8 mouse cellular contexts compared by ENCODE assay signal in the genomic region with DNA sequence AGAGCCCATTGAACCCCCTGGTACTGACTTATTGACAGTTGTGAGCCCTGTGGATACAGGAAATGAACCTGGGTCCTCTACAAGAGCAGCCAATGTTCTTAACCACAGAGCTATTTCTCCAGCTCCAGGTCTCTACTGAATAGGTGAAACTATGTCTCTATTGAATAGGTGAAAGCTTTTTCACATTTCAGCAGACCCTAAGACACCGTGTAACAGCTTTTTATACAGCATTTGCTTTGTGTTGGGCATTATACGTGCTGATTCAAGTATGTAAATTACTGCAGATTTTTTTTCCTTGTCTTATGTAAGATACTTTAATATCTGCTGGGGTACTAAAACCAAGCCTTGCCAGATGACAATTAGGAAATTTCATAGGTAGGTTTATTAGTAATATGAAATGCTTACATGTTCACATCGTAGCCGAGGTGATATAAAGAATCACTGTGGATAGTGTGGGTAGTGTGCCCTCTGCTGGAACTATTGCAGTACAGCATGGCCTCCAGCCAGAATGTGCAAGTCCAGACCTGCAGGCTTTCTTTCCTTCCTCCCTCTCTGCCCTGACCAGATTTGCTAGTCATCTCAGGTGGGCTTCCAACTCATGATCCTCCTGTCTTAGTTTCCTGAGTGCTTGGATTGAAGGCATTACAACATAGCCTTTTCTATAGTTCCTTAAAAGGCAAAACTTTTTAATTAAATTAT. TPM values are rescaled to one million over a fixed set of nuclear protein-coding genes. Genes with fewer than 3 reads are reported as not detected.
A peak's percentile ranks its signal among the peaks of the same experiment; 100 is the strongest.
DNase-seq lines count a peak whose midpoint lies in the region; ATAC-seq lines count a peak whose summit lies in the region.
"Had no signal": no experiment of that assay in that cellular context is flagged by ENCODE, and none has a peak within 500 bp of the region (broad histone marks: within the 10 kb centered on the region; RNA-seq: fewer than 3 reads in every experiment).

No protein-coding gene starts in this region.

- no peak overlapping the region for H3K9ac ChIP-seq in hindbrain, embryonic 13.5 days

- no peaks in the 10 kb centered on the region for H3K36me3 ChIP-seq in hindbrain, embryonic 13.5 days

- peak; percentile 52; the same call in 1 of the 2 replicates for ATAC-seq in erythroid progenitor cell, adult 5-6 weeks (replicated peaks; ENCODE audit: low FRiP score, poor library complexity, severe bottlenecking)
- ATAC-seq in hindbrain, embryonic 13.5 days (ENCODE audit: low FRiP score): peak; percentile 69
- ATAC-seq in megakaryocyte-erythroid progenitor cell, adult 5-6 weeks (replicated peaks; ENCODE audit: low FRiP score, low TSS enrichment, poor library complexity, severe bottlenecking): peak; percentile 91

- WGBS in hindbrain, embryonic 13.5 days: 50% methylated on average over 4 of the region's 4 CpGs

- no peak overlapping the region for H3K27ac ChIP-seq in hindbrain, embryonic 13.5 days
- H3K27ac ChIP-seq: macrophage had no signal

- no peaks in the 10 kb centered on the region for H3K9me3 ChIP-seq in hindbrain, embryonic 13.5 days

- no peak overlapping the region for H3K4me2 ChIP-seq in hindbrain, embryonic 13.5 days

- no peak overlapping the region for H3K4me3 ChIP-seq in hindbrain, embryonic 13.5 days

- H3K27me3 ChIP-seq in hindbrain, embryonic 13.5 days: no peaks in the 10 kb centered on the region

- no peaks in the 10 kb centered on the region for H3K4me1 ChIP-seq in hindbrain, embryonic 13.5 days (replicated peaks)

- DNase-seq in Muller cell, postnatal 12 days (ENCODE audit: inconsistent ontology term): peak; percentile 49
- peak; percentile 88 for DNase-seq in brain, adult 2 months (ENCODE audit: low read depth, low spot score)
- peak; percentile 50 to 85 for DNase-seq in layer of hippocampus, postnatal 14 days (ENCODE audit: low spot score in 2 of 2)
- peak; percentile 80 for DNase-seq in right cerebral cortex, adult 2 months (ENCODE audit: low spot score in 2 of 2)

RNA-seq across cellular contexts. Expression of a gene that starts 37.6 kb away (rescaled TPM):
- total RNA-seq in erythroid progenitor cell, adult 5-6 weeks (2015; ENCODE audit: low replicate concordance): not detected in 2 replicates
- not detected in 2 replicates for total RNA-seq in erythroid progenitor cell, adult 5-6 weeks (2017; ENCODE audit: low replicate concordance)
- polyA plus RNA-seq in hindbrain, embryonic 13.5 days (2015; fragmentation: Nextera tagmentation; extraction: Ambion mirVana): 2.0 and 2.2 TPM in 2 replicates
- total RNA-seq in layer of hippocampus, postnatal 14 days (2021): 1 to 10 TPM; 5.3 to 6.4 TPM
- not detected in 2 replicates for total RNA-seq in megakaryocyte-erythroid progenitor cell, adult 5-6 weeks (2014; fragmentation: Nextera tagmentation)
- not detected in 2 replicates for total RNA-seq in megakaryocyte-erythroid progenitor cell, adult 5-6 weeks (2017)
- polyA plus RNA-seq: macrophage had no signal

Comparison
In these comparisons a context has a peak if more than half of its experiments do, and no peak if none do; other contexts are left out.
1. RNA of a gene that starts 37.6 kb away (total RNA-seq): 5.3 to 6.4 TPM in layer of hippocampus, postnatal 14 days; not detected in erythroid progenitor cell, adult 5-6 weeks and not detected in megakaryocyte-erythroid progenitor cell, adult 5-6 weeks; every median in the first group is over 4 times any median in the second.
2. Peak in every context shown above with its lines, with median percentiles within 50 percentile points of each other: DNase-seq and ATAC-seq.